23 mouse cellular contexts compared by ENCODE assay signal in genomic region chr5:147389052-147389451, GRCm38 (mm10). TPM values are rescaled to one million over a fixed set of nuclear protein-coding genes. Genes with fewer than 3 reads are reported as not detected.
DNase-seq lines count a peak whose midpoint lies in the region; ATAC-seq and TF ChIP-seq lines count a peak whose summit lies in the region.
"Had no signal": no experiment of that assay in that cellular context is flagged by ENCODE, and none has a peak within 500 bp of the region (broad histone marks: within the 10 kb centered on the region; RNA-seq: fewer than 3 reads in every experiment).

No protein-coding gene starts in this region.

- no peaks in the 10 kb centered on the region for H3K9me3 ChIP-seq in midbrain, embryonic 16.5 days (replicated peaks; ENCODE audit: control insufficient read depth, low read length, poor library complexity, severe bottlenecking)
- H3K9me3 ChIP-seq: G1E; midbrain, embryonic 10.5 days had no signal

- no peak for TF ChIP-seq CTCF in kidney, adult 2 months (conservative IDR thresholded peaks at IDR 0.05; ENCODE audit: insufficient read depth, insufficient read length, low read depth, low read length)

- H3K4me2 ChIP-seq in midbrain, embryonic 16.5 days (ENCODE audit: low read length): no peak overlapping the region
- H3K4me2 ChIP-seq: embryonic facial prominence, embryonic 13.5 days; heart, embryonic 11.5 days had no signal

- peak; percentile 80 for ATAC-seq in granulocyte monocyte progenitor cell, adult 5-6 weeks (replicated peaks; ENCODE audit: poor library complexity, severe bottlenecking)
- ATAC-seq in megakaryocyte progenitor cell, adult 5-6 weeks (replicated peaks; ENCODE audit: poor library complexity): peak; percentile 73
- no peak for ATAC-seq in midbrain, embryonic 16.5 days
- ATAC-seq: forebrain, embryonic 16.5 days; hindbrain, embryonic 16.5 days; intestine, postnatal 0 days had no signal

- no peaks in the 10 kb centered on the region for H3K27me3 ChIP-seq in kidney, adult 2 months (replicated peaks; ENCODE audit: control insufficient read depth, insufficient read depth, low read length)
- no peaks in the 10 kb centered on the region for H3K27me3 ChIP-seq in midbrain, embryonic 16.5 days (ENCODE audit: control insufficient read depth, insufficient read depth, low read depth, low read length)
- H3K27me3 ChIP-seq: embryonic facial prominence, embryonic 13.5 days had no signal

- no peak for TF ChIP-seq POLR2A in kidney, adult 2 months (IDR thresholded peaks at IDR 0.05; ENCODE audit: low read depth, low read length)

- no peaks in the 10 kb centered on the region for H3K4me1 ChIP-seq in kidney, adult 2 months (ENCODE audit: control insufficient read depth, insufficient read depth, low read length)
- no peaks in the 10 kb centered on the region for H3K4me1 ChIP-seq in midbrain, embryonic 16.5 days (ENCODE audit: control insufficient read depth, insufficient read depth, low read length)
- H3K4me1 ChIP-seq: embryonic facial prominence, embryonic 13.5 days; midbrain, embryonic 10.5 days had no signal

- WGBS in kidney, adult 2 months: 79% methylated on average over 5 of the region's 5 CpGs
- WGBS in midbrain, embryonic 16.5 days: 82% methylated on average over 5 of the region's 5 CpGs

- H3K36me3 ChIP-seq in kidney, adult 2 months (ENCODE audit: control insufficient read depth, insufficient read depth, low read length): no peaks in the 10 kb centered on the region
- no peaks in the 10 kb centered on the region for H3K36me3 ChIP-seq in midbrain, embryonic 16.5 days (ENCODE audit: control insufficient read depth, insufficient read depth, low read length)
- H3K36me3 ChIP-seq: embryonic facial prominence, embryonic 13.5 days; G1E; midbrain, embryonic 10.5 days had no signal

- H3K27ac ChIP-seq in kidney, adult 2 months (ENCODE audit: insufficient read depth, low read depth, low read length): no peak overlapping the region
- no peak overlapping the region for H3K27ac ChIP-seq in midbrain, embryonic 16.5 days (ENCODE audit: low read length)
- H3K27ac ChIP-seq: embryonic facial prominence, embryonic 13.5 days; gastrocnemius, adult 2 months; kidney, postnatal 0 days; layer of hippocampus, adult 2 months; midbrain, embryonic 10.5 days had no signal

- H3K9ac ChIP-seq in midbrain, embryonic 16.5 days (ENCODE audit: low read depth, low read length): no peak overlapping the region
- H3K9ac ChIP-seq: embryonic facial prominence, embryonic 13.5 days had no signal

- peak; percentile 14 for DNase-seq in kidney, adult 2 months
- no peak for DNase-seq in kidney, postnatal 36 days
- peak; percentile 92 for DNase-seq in 416B (ENCODE audit: low read depth)
- DNase-seq in cerebellum, adult 11-12 months: no peak
- DNase-seq in right cerebral cortex, postnatal 14 days: no peak
- DNase-seq: adrenal gland, postnatal 14 days; cerebellum, adult 2 months; gastrocnemius, adult 2 months; heart, postnatal 4 days; left cerebral cortex, postnatal 4 days; retina, postnatal 1 day had no signal

- H3K4me3 ChIP-seq in kidney, adult 2 months (ENCODE audit: insufficient read depth, low read depth, low read length): no peak overlapping the region
- H3K4me3 ChIP-seq in midbrain, embryonic 16.5 days (ENCODE audit: low read depth, low read length): no peak overlapping the region
- H3K4me3 ChIP-seq: embryonic facial prominence, embryonic 13.5 days; gastrocnemius, adult 2 months; layer of hippocampus, adult 2 months; midbrain, embryonic 10.5 days had no signal

RNA-seq across cellular contexts. Expression of gene Flt3, which starts 11.2 kb away (rescaled TPM):
- 0.26 and 0.78 TPM in 2 replicates for polyA plus RNA-seq in kidney, adult 2 months (2012; rRNA removed)
- 5.3 and 12.4 TPM in 2 replicates for total RNA-seq in granulocyte monocyte progenitor cell, adult 5-6 weeks (2014; fragmentation: Nextera tagmentation)
- 4.7 and 7.3 TPM in 2 replicates for total RNA-seq in granulocyte monocyte progenitor cell, adult 5-6 weeks (2017)
- 8.9 and 14.2 TPM in 2 replicates for total RNA-seq in megakaryocyte progenitor cell, adult 5-6 weeks (2015)
- 18.3 and 22.9 TPM in 2 replicates for total RNA-seq in megakaryocyte progenitor cell, adult 5-6 weeks (2017)
- polyA plus RNA-seq in midbrain, embryonic 16.5 days (2015; fragmentation: Nextera tagmentation; extraction: Ambion mirVana): 1.2 TPM in 2 replicates
- total RNA-seq: gastrocnemius, adult 2 months; heart, postnatal 4 days had no signal
- polyA plus RNA-seq: G1E had no signal

RNA-seq across cellular contexts. Expression of gene Pan3, which starts 40.9 kb away (rescaled TPM):
- 37.9 and 47.2 TPM in 2 replicates for polyA plus RNA-seq in kidney, adult 2 months (2012; rRNA removed)
- 209 and 282 TPM in 2 replicates for total RNA-seq in granulocyte monocyte progenitor cell, adult 5-6 weeks (2014; fragmentation: Nextera tagmentation)
- total RNA-seq in granulocyte monocyte progenitor cell, adult 5-6 weeks (2017): 147 and 198 TPM in 2 replicates
- 385 and 404 TPM in 2 replicates for total RNA-seq in megakaryocyte progenitor cell, adult 5-6 weeks (2015)
- total RNA-seq in megakaryocyte progenitor cell, adult 5-6 weeks (2017): 156 and 215 TPM in 2 replicates
- polyA plus RNA-seq in midbrain, embryonic 16.5 days (2015; fragmentation: Nextera tagmentation; extraction: Ambion mirVana): 59.0 and 61.1 TPM in 2 replicates

Comparison
In these comparisons a context has a peak if more than half of its experiments do, and no peak if none do; other contexts are left out.
1. DNase-seq: peak in kidney, adult 2 months (single experiment) and 416B (single experiment); none in kidney, postnatal 36 days (0 of 2), cerebellum, adult 11-12 months (single experiment) and right cerebral cortex, postnatal 14 days (single experiment).